Mouse (Mus musculus) small intestine, adult 2 months (tissue): ENCODE data around the gene Ltb4r1. TPM values are rescaled to one million over a fixed set of nuclear protein-coding genes. Genes with fewer than 3 reads are reported as not detected.

ENCODE experiments used
- H3K27ac ChIP-seq: fragments of 200-500 bp; 2 replicates; pipeline ENCODE4 v1.5.1; 2012; ENCODE audit warnings: low read depth, low read length, control low read depth, inconsistent platforms; ENCODE audit not compliant: insufficient read depth
- H3K27me3 ChIP-seq: fragments of 200-500 bp; 2 replicates; pipeline ENCODE4 v1.6.1; 2012; ENCODE audit warnings: mild to moderate bottlenecking, moderate library complexity, low read length, inconsistent platforms; ENCODE audit not compliant: control insufficient read depth, insufficient read depth
- H3K36me3 ChIP-seq: fragments of 200-500 bp; 2 replicates; pipeline ENCODE4 v1.6.1; 2012; ENCODE audit warnings: mild to moderate bottlenecking, low read length, control low read depth, inconsistent platforms; ENCODE audit not compliant: control insufficient read depth, insufficient read depth
- H3K4me1 ChIP-seq: fragments of 200-500 bp; 2 replicates; pipeline ENCODE4 v1.6.1; 2012; ENCODE audit warnings: low read length, inconsistent platforms, mixed read lengths; ENCODE audit not compliant: control insufficient read depth, insufficient read depth, insufficient read length
- H3K4me3 ChIP-seq: fragments of 200-500 bp; 2 replicates; pipeline ENCODE4 v1.5.1; 2012; ENCODE audit warnings: low read depth, mild to moderate bottlenecking, control low read depth, inconsistent platforms, low read length, moderate library complexity
- CTCF ChIP-seq: fragments of 200-500 bp; IDR thresholded peaks from 2 replicates; pipeline ENCODE4 v1.5.1; 2012; ENCODE audit warnings: low read depth, mild to moderate bottlenecking, control low read depth, inconsistent platforms, low read length, moderate library complexity, mixed read lengths; ENCODE audit not compliant: insufficient replicate concordance, insufficient read length; ENCODE audit errors: extremely low read depth
- POLR2A ChIP-seq: fragments of 200-500 bp; IDR thresholded peaks from 2 replicates; pipeline ENCODE4 v1.6.1; 2012; ENCODE audit warnings: low read depth, mild to moderate bottlenecking, control low read depth, inconsistent platforms, low read length, moderate library complexity
- WGBS: fragments of 180-500 bp; shearing (Covaris S2); methylation state at CpG from one replicate; pipeline ENCODE4 v1.1.7; 2018; 5-methylcytosine and 5-hydroxymethylcytosine counted together
- polyA plus RNA-seq: library from polyadenylated mRNA; depleted of rRNA; stranded (reverse); fragments of >200 nt; gene quantifications from 2 replicates; pipeline ENCODE4 v1.2.3, GENCODE M21; 2012

Gene Ltb4r1
- polyA plus RNA-seq, 1 experiment, result 25.3 TPM

- no peak for TF ChIP-seq POLR2A
- H3K4me1 ChIP-seq, result peaks cover 5% of the 10 kb centered on the region; the same call in 1 of the 2 replicates
- H3K4me3 ChIP-seq, result no peak overlapping the region
- no peak overlapping the region for H3K27ac ChIP-seq
- H3K27me3 ChIP-seq, result no peaks in the 10 kb centered on the region
- 20% methylated on average over 3 of the region's 3 CpGs for WGBS
- H3K36me3 ChIP-seq, result no peaks in the 10 kb centered on the region
Measured at GRCm38 (mm10) chr14:55777176-55777575, 11.4 kb downstream of the Ltb4r1 start.

GRCm38 (mm10) chr14:55777806-55778205 is 12.0 kb downstream of the Ltb4r1 start:
- H3K4me3 ChIP-seq, result no peak overlapping the region
- 82% methylated on average over 11 of the region's 11 CpGs for WGBS
- H3K27ac ChIP-seq, result no peak overlapping the region
- no peaks in the 10 kb centered on the region for H3K27me3 ChIP-seq
- no peaks in the 10 kb centered on the region for H3K36me3 ChIP-seq
- TF ChIP-seq POLR2A (no peak), CTCF (no peak)
- peaks cover 3% of the 10 kb centered on the region; the same call in 1 of the 2 replicates for H3K4me1 ChIP-seq

GRCm38 (mm10) chr14:55778686-55779085 is 12.9 kb downstream of the Ltb4r1 start:
- Histone ChIP-seq H3K4me3 (no peak overlapping the region), H3K4me1 (peaks cover 3% of the 10 kb centered on the region; the same call in 1 of the 2 replicates), H3K27me3 (no peaks in the 10 kb centered on the region), H3K27ac (no peak overlapping the region), H3K36me3 (no peaks in the 10 kb centered on the region)
- TF ChIP-seq CTCF (no peak), POLR2A (no peak)
- WGBS, result 89% methylated on average over 15 of the region's 15 CpGs

- Histone ChIP-seq H3K4me3 (no peak overlapping the region), H3K4me1 (peaks cover 3% of the 10 kb centered on the region; the same call in 1 of the 2 replicates), H3K36me3 (no peaks in the 10 kb centered on the region), H3K27me3 (no peaks in the 10 kb centered on the region), H3K27ac (no peak overlapping the region)
- WGBS, result 77% methylated on average over 16 of the region's 16 CpGs
- no peak for TF ChIP-seq POLR2A
- TF ChIP-seq CTCF, result no peak
Measured at GRCm38 (mm10) chr14:55779656-55780055, 13.9 kb downstream of the Ltb4r1 start.

- 78% methylated on average over 11 of the region's 11 CpGs for WGBS
- no peaks in the 10 kb centered on the region for H3K4me1 ChIP-seq
- H3K27me3 ChIP-seq, result no peaks in the 10 kb centered on the region
- no peak for TF ChIP-seq CTCF
- no peak for TF ChIP-seq POLR2A
- no peak overlapping the region for H3K4me3 ChIP-seq
- H3K27ac ChIP-seq, result no peak overlapping the region
- H3K36me3 ChIP-seq, result peaks cover 4% of the 10 kb centered on the region; the same call in 1 of the 2 replicates
Measured at GRCm38 (mm10) chr14:55780736-55781135, 15.0 kb downstream of the Ltb4r1 start.

- 17% methylated on average over 14 of the region's 14 CpGs for WGBS
- H3K27ac ChIP-seq, result no peak overlapping the region
- TF ChIP-seq CTCF (peak; percentile 96; the same call in 1 of the 2 replicates), POLR2A (no peak)
Measured at GRCm38 (mm10) chr14:55781310-55781709, 15.5 kb downstream of the Ltb4r1 start.

GRCm38 (mm10) chr14:55782361-55782960 is 16.7 kb downstream of the Ltb4r1 start:
- peak overlapping the region; percentile 44; the same call in 1 of the 2 replicates for H3K27ac ChIP-seq
- peaks cover 11% of the 10 kb centered on the region; the same call in 1 of the 2 replicates for H3K36me3 ChIP-seq
- H3K27me3 ChIP-seq, result no peaks in the 10 kb centered on the region
- H3K4me3 ChIP-seq, result peak overlapping the region; percentile 20
- no peak for TF ChIP-seq CTCF
- no peak for TF ChIP-seq POLR2A
- H3K4me1 ChIP-seq, result no peaks in the 10 kb centered on the region
- WGBS, result 79% methylated on average over 9 of the region's 9 CpGs

More at GRCm38 (mm10) chr14:55781310-55781709, 15.5 kb downstream of the Ltb4r1 start:
- no peaks in the 10 kb centered on the region for H3K27me3 ChIP-seq
- peak overlapping the region; percentile 16; the same call in 1 of the 2 replicates for H3K4me3 ChIP-seq
- peaks cover 6% of the 10 kb centered on the region; the same call in 1 of the 2 replicates for H3K36me3 ChIP-seq
- no peaks in the 10 kb centered on the region for H3K4me1 ChIP-seq
